Mouse (Mus musculus): ENCODE measurements around the gene C1rl.
"Not testable (repeated sequence)": the region's sequence is repeated elsewhere in the genome, so short reads cannot be mapped to it uniquely, and the experiment has no call there.

The C1rl gene

GRCm38 (mm10) chr6:124505028-124505427, 12.1 kb downstream of the C1rl start:
- in situ Hi-C loops (cut with MboI): no loop called here

DNA sequence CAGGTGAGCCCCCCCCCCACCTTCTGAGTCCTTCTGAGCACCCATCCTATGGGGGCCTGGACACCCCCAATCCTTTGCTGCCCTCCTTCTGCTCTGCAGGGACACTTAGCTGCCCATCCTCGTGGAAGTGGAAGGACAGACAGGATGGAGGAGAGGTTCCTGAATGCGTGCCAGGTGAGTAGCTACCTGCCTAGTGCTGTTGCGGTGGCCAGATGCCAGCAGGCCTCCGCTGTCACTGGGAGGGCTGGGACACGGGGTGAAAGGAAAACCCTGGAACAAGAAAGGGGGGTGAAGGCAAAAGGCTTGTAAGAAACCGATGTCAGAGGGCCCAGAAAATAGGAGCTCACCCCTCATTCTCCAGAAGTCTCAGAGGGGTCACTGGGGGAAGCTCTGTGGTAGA, 14.1 kb downstream of the C1rl start:
- in situ Hi-C loops (cut with MboI): no loop called here

DNA sequence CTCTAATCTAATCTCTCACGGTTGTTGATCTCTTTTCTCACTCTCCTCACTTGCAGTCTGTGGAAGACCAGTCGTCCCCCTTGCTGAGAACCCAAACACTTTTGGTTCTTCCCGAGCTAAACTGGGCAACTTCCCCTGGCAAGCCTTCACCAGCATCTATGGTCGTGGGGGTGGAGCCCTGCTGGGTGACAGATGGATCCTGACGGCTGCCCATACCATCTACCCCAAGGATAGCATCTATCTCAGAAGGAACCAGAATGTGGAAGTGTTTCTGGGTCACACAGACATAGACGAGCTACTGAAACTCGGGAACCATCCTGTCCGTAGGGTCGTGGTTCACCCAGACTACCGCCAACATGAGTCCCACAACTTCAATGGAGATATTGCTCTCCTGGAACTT, 15.4 kb downstream of the C1rl start:
- in situ Hi-C loops (cut with MboI): no loop called here

DNA sequence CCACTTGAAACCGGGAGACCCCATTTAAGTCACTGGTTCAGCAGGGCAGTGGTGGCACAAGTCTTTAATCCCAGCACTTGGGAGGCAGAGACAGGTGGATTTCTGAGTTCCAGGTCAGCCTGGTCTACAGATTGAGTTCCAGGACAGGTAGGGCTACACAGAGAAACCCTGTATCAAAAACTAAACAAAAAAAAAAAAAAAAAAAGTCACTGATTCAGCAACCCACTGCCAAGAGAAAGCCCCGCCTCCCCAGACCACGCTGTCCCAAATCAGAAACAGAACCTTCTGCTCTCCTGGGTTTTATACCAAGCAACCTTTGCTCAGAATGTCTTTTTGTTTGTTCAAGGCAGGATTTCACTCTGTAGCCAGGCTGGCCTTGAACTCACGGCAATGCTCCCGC, 16.3 kb downstream of the C1rl start:
- in situ Hi-C loops (cut with MboI): not testable (repeated sequence)

DNA sequence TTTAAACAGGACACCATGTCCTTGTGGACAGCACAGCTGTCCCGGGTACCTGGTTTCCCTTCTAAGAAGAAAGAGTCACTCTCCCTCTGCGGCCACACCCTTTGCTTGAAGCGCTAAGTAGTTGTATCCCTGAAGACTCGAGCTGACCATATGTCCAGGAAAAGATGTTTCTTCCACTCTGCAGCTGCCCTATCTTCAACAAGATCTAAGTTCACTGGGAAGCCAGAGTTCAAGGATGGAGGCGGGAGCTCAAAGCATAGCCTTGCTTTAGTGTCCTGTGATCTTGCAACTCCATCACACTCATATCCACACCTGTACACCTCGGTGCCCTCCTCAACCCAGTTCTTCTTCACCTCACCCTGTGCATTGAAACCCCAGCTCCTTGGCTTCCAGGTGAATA, 19.0 kb downstream of the C1rl start:
- in situ Hi-C loops (cut with MboI): no loop called here

- in situ Hi-C loops (cut with MboI): no loop called here
Measured at GRCm38 (mm10) chr6:124512355-124512836, 19.5 kb downstream of the C1rl start, which contains the start of gene C1ra. Gene C1ra, plus strand, starts transcription at chr6:124512405.

DNA sequence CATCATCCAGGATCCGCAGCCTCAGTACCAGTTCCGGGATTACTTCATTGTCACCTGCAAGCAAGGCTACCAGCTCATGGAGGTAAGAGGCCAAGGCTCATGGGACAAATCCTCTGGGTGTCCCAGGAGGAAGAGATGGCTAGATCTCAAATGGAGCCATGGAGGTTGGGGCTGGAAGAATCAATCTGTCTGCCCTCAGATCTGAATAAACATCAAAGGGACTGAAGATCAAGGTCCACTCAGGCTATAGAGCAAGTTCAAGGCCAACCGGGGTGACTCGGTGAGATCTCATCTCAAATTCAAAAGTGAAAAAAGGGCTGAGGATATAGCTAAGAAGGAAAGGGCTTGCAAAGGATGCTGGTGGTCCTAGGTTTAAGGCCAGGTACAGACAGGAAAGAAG, 24.8 kb downstream of the C1rl start:
- in situ Hi-C loops (cut with MboI): not testable (repeated sequence)

DNA sequence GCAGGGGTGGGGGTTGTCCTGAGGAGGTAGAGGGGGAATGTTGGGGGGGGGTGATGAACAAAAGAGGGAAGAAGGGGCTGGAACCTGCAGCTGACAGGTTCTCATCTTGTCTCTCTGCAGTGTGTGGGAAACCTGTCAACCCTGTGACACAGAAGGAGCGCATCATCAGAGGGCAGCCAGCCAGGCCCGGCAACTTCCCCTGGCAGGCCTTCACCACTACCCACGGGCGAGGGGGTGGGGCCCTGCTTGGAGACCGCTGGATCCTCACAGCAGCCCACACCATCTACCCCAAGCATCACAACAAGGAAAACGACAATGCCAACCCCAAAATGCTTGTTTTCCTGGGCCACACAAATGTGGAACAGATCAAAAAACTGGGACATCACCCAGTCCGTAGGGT, 29.2 kb downstream of the C1rl start:
- in situ Hi-C loops (cut with MboI): not testable (repeated sequence)

- in situ Hi-C loops (cut with MboI): no loop called here
Measured at GRCm38 (mm10) chr6:124527881-124528280, 35.0 kb downstream of the C1rl start.

- in situ Hi-C loops (cut with MboI): no loop called here
Measured at GRCm38 (mm10) chr6:124531077-124531476, 38.2 kb downstream of the C1rl start.

- in situ Hi-C loops (cut with MboI): not testable (repeated sequence)
Measured at GRCm38 (mm10) chr6:124536125-124536829, 43.4 kb downstream of the C1rl start.

DNA sequence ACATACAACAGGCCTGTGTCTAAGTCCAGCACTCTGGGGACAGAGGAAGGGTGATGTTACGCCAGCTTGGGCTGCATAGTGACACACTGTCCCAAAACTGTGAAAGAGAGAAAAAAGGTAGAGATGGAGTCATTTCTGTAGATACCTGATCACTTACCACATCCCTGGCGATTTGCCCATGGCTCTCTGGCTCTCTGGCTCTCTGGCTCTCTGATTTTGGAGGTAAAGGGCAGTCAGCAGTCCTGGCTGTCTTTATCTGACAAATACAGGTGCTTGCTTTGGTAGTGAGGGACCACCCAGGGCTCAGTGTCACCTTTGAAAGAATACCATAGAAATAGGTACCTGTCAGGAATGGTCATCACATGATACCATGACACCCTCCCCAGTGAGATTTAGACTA, 48.3 kb downstream of the C1rl start:
- in situ Hi-C loops (cut with MboI): not testable (repeated sequence)

DNA sequence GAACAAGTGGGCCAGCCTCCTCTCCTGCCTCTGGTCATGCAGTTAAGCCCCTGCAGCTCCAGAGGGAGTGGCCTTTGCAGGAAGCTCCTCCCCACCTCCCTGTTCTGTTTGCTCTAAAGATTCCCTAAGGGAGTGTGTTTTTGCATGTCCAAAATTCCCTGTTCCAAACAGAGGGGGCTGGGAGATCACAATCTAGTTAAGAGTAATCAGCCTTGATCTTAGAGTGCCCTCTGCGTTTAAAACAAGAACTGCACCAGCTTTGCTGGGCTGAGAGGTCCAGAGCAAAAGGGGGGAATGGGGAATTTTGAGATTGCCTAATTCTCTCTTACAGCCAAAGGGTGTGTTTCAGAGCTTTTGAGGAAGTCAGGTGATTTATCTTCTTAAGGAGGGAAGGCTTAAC, 49.4 kb downstream of the C1rl start, which contains the start of gene C1s1:
Gene C1s1, minus strand, starts transcription at position 76 of the 400 bp plus-strand sequence.
- in situ Hi-C loops (cut with MboI): not testable (repeated sequence)

DNA sequence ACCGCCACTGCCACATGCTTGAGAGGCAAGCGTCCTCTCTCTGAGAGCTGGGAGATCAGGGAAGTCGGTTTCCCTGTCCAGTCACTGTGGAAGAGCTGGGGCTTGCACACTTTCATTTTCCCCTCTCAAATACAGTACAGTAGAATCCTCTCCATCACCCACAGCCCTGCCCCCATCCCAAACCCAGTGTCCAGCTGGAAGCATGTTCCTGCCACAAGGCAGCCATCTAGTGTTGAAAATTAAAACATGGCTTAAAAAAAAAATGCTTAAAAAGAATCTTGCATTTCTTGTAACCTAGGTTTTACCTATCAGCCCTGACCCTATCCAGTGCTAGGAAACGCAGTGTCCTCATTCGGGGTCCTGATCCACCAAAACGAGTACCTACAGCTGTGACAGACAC, 51.6 kb downstream of the C1rl start:
- in situ Hi-C loops (cut with MboI): no loop called here

- in situ Hi-C loops (cut with MboI): no loop called here
Measured at GRCm38 (mm10) chr6:124545425-124545824, 52.5 kb downstream of the C1rl start.

DNA sequence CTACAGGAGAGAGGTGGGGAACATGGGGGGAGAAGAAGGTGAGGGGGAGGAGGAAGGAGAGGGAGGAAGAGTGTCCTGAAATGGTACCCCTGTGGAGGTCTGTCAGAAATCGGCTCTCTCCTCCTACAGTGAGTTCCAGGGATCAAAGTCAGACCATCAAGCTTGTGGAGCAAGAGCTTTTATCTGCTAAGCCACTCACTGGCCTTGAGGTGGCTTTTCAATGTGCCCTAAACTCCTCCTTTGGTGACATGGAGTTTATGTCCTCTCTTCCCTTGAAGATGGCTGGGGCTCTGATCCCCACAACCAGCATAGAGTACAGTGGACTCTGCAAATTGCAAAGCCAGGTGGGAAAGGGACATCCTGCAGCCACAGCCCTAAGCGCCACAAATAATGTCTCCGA, 55.1 kb downstream of the C1rl start:
- in situ Hi-C loops (cut with MboI): not testable (repeated sequence)

GRCm38 (mm10) chr6:124549023-124549550, 56.2 kb downstream of the C1rl start:
- in situ Hi-C loops (cut with MboI): no loop called here

GRCm38 (mm10) chr6:124552766-124553165, 59.9 kb downstream of the C1rl start:
- in situ Hi-C loops (cut with MboI): no loop called here

GRCm38 (mm10) chr6:124555956-124556355, 63.0 kb downstream of the C1rl start:
- in situ Hi-C loops (cut with MboI): not testable (repeated sequence)

All from mature B cell (primary cell).